Mouse (Mus musculus) testis, postnatal 10 days (tissue): Measurements from ENCODE around the gene Syce2.
"Not testable (repeated sequence)": the region's sequence is repeated elsewhere in the genome, so short reads cannot be mapped to it uniquely, and the experiment has no call there.

ENCODE experiments used
- DNase-seq: peaks from one replicate; pipeline ENCODE4 v3.0.0; 2021; ENCODE audit warnings: low spot score

Syce2 gene

DNA sequence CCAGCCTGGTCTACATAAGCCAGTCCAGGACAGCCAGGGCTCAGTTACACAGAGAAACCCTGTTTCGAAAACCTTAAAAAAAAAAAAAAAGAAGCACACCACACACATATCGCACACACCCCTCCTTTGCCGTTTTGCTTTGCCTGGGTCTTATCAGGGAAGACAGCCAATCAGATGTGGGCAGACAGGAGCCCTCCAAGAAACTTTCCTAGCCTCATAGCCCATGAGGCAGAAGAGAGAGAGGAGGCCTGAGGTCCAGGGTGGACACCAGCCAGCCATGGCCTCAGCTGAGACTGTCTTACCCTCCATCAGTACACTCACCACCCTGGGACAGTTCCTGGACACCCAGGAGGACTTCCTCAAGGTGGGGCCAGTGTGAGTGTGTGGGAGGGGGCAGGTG, 29.8 kb downstream of the Syce2 start, which contains the start of gene Klf1:
Gene Klf1, plus strand, starts transcription at position 177 of the 400 bp plus-strand sequence.
- DNase-seq, result peak; percentile 41

DNA sequence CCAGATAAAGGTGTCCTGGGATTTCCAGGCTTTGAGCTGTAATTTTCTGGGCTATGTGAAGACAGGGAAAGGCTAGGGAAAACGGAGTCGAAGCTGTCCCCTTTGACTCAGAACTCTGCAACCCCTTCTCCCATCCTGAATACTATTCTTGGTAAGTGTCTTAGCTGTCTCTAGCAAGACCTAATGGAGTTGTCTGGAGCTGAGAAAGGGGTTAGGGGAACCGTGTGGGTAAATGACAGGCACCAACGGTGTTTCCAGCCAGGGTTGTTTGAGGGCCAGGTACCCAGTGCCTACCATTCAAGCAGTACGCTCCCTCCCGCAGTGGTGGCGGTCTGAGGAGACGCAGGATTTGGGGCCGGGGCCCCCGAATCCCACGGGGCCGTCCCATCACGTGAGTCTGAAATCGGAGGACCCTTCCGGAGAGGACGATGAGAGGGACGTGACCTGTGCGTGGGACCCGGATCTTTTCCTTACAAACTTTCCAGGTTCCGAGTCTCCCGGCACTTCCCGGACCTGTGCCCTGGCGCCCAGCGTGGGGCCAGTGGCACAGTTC, 30.5 kb downstream of the Syce2 start:
- DNase-seq, result no peak

DNA sequence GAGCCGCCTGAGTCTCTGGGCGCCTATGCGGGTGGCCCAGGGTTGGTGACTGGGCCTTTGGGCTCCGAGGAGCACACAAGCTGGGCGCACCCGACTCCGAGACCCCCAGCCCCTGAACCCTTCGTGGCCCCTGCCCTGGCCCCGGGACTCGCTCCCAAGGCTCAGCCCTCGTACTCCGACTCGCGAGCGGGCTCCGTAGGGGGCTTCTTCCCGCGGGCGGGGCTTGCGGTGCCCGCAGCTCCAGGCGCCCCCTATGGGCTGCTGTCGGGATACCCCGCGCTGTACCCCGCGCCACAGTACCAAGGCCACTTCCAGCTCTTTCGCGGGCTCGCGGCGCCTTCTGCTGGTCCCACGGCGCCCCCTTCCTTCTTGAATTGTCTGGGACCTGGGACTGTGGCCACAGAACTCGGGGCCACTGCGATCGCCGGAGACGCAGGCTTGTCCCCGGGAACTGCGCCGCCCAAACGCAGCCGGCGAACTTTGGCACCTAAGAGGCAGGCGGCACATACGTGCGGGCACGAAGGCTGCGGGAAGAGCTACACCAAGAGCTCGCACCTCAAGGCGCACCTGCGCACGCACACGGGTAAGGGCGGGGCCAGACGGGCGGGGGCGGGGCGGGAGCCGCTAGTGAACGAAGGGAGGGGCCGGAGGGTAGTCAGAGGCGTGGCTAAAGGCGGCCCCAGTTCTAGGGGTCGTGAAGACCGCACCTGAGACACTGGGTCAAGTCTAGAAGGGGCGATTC, 31.2 kb downstream of the Syce2 start:
- DNase-seq, result peak; percentile 96

DNA sequence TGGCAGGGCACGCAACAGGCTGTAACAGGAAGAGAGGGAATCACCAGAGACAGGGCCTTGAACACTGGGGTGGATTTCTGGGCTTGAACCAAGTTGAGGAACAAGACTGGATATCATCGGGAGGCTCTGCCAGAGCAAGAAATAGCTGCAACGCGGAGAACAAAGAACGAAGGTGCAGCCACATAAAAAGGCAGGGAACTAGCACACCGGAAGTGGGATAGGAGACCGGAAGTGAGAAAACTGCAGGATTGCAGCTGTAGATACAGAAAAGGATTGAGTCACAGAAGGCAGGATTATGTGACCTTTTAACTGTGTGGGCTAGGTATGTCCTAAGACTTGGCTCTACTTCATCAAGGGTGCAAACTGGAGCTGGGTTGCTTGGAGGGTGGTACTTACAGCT, 32.4 kb downstream of the Syce2 start:
- no peak for DNase-seq

DNA sequence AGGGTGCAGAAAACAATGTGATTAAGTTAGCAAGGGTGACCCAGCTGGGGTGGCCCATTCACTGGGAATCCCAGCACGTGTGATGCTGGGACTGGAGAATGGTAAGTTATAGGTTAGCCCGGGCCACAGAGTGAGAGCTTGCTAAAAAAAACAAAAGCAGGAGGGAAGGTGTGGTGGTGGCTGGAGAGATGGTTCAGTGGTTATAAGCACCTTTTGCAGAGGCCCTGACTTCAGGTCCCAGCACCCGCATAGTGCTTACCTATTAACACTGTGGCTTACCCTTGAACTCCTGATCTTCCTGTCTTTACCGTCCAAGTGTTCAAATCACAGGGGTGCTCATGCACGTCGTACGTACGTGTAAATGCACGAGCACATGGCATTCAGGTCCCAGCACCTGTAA, 35.1 kb downstream of the Syce2 start:
- no peak for DNase-seq

DNA sequence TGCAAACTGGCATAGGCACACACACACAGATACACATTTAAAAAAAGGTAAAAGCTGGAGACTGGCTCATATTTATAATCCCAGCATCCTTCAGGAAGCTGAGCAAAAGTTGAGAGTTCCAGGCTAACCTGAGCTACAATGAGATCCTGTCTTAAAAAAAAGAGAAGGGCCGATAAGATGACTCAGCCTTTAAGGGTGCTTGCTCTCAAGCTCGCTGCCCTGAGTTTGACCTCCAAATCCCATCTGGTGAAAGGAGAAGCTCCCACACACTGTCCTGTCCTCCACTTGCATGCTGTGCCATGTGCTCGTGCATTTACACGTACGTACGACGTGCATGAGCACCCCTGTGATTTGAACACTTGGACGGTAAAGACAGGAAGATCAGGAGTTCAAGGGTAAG, 35.6 kb downstream of the Syce2 start:
- no peak for DNase-seq

DNA sequence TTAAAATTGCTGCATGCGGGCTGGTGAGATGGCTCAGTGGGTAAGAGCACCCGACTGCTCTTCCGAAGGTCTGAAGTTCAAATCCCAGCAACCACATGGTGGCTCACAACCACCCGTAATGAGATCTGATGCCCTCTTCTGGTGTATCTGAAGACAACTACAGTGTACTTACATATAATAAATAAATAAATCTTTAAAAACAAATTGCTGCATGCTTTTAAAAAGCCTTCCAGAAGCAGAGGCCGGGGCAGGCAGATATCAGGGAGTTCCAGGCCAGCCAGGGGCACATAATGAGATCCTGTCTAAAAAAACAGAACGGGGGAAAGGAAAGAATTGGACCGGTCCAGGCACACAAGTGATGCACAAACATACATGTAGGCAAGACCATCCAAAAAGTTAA, 36.1 kb downstream of the Syce2 start:
- not testable (repeated sequence) for DNase-seq

DNA sequence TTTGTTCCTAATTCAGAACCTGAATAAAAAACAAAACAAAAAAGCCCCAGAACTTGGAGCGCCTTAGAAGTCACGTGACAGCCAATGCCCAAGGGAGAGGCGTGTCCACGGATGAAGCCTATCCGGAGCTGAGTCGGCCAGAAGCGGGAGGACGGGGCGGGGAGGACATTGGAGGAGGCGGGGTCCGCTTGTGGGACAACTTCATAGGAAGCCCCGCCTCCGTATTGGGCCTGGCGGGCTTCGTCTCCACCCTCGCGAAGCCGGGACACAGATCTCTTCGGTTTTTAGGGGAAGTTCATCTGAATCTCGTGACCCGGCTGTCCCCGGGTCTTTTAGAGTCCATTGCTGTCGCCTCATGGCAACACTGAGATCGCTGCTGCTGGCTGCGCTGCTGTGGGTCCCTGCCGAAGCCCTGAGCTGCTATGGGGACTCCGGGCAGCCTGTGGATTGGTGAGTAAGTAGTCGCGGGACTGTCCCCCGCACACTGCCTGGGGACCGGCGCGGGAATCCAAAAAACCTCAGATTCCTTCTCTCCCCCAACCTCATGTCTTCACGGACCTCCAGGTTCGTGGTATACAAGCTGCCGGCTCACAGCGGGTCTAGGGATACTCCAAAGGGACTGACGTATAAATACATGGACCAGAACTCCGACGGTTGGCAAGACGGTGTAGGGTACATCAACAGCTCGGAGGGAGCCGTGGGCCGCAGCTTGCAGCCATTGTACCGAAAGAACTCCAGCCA, 36.7 kb downstream of the Syce2 start, which contains the start of gene Dnase2a:
Gene Dnase2a, plus strand, starts transcription at position 140 of the 741 bp plus-strand sequence.
- DNase-seq, result peak; percentile 97

DNA sequence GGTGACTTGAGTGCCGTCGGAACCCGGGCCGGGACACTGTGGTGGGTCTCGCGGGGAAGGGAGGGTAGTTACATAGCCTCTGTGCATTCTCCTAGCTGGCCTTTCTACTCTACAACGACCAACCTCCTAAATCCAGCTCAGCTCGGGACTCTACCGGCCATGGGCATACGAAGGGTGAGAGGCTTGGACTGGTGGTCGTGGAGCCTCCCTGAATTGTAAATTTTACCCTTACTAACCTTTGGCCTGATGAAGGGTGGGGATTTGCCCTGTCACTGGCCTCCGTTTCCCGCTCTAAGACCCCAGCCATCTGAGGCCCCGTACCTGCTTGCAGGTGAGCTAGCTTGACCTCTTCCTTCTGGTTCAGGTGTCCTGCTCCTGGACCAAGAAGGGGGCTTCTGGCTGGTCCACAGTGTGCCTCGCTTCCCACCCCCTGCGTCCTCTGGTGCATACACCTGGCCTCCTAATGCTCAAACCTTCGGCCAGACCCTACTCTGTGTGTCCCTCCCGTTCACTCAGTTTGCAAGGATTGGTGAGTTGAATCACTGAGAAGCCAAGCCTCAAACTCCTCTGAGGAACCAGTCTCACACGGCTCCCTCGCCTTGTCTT, 37.4 kb downstream of the Syce2 start:
- DNase-seq, result no peak

DNA sequence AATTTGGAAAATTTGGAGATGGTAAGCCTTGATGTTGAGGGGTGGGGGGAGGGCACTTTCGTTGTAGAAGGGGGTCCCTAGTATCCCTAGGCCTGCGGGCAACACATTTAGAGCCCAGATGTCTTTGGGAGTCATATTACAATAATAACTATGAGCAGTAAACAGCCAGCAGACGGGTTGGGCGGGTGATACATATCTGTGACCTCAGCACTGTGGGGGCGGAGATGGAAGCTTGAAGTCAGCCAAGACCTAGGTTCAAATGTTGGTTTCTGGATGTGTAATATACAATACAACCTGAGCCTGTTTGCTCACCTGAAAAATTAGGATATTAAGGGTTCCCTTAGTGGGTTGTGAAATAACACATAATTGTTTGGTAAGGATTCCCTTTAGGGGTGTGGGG, 38.0 kb downstream of the Syce2 start:
- DNase-seq, result no peak

DNA sequence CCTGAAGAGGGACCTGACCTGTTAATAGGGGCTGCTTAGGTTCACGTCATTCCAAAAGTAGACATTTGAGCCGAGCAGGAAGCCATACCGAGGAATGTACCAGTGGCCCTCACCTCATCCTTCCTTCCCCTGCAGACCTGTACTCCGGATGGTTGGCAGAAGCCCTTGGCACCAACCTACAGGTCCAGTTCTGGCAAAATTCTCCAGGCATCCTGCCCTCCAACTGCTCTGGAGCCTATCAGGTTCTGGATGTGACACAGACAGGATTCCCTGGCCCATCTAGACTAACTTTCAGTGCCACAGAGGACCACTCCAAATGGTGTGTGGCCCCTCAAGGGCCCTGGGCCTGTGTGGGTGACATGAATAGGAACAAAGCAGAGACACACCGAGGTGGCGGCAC, 38.6 kb downstream of the Syce2 start:
- DNase-seq, result no peak

DNA sequence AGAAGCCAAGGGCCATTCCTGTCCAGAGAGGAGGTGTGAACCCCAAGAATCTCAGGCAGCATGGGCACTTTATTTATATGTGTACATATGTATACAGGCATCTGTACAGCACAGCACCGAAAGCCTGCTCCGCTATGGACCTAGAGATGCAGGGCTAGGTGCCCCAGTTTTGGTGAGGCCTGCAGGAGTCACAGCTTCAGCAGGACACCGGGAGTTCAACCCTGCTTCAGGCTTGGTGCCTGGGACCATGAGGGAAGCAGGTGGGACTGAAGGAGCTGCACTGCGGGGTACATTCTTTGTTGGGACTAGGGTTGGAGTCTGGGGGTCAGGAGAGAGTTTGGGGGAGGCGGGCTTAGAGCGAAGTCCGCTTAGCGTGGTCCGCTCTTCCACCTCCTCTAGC, 39.9 kb downstream of the Syce2 start:
- no peak for DNase-seq

DNA sequence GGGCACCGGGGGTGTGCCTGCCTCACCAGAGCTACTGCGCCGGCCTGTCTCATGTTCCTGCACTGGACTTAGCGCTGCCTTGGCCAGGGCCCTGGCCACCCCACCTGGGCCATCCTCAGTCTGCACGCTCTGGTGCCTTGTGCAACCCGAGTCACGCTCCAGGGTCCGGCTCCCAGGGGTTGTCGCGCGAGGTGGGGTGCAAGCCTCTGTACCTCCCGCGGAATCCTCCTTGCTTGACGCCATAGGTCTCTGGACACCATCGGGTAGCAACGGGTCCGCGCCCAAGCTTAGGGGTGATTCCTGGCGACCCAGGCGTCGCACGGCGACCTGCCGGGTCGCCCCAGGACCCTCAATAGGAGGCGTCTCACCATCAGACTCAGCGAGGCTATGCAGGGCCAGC, 40.5 kb downstream of the Syce2 start:
- DNase-seq, result no peak

DNA sequence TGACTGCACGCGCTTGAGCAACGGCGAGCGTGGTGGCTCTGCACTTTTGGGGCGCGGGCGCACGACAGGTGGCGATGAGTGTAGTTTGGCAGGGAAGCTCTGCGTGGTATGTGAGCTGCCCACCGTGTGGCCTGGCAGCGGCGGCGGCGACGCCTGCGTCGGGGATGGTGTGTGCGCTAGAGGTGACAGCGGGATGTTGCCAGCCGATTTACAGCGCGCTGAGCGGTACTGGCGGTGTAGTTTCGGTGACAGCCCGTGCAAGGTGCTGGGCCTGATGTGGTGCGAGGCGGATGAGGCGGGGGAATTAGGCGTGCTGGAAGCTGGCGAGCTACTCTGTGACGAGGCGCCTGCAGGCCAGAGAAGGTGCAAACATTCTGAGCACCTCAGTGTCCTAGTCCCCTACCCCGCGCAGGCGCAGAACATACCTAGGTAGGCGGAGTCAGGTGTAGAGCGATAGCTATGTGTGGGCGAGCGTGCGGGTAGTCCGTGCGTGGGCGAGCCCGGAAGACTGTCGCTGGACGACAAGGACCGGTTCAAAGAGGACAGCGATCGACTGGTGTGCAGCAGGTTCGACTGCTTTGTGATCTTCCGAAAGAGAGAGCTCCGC, 41.1 kb downstream of the Syce2 start:
- DNase-seq, result peak; percentile 83

DNA sequence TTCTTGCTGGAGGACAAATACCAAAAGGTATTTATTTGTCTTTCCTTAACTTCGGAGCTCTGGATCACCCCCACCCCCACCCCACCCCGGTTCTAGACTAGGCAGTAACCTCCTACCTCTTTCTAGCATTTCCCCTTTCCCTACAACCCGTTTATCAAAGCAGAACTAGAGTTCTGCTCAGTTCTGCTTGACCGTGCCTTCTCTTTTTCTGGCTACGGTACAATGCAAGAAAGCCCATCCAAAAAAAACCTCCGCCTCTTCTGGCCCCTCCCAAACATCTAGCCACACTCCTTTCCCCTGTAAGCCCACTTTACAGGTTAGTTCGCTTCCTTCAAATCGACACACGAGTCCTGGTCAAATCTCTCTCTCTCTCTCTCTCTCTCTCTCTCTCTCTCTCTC, 41.6 kb downstream of the Syce2 start:
- no peak for DNase-seq

DNA sequence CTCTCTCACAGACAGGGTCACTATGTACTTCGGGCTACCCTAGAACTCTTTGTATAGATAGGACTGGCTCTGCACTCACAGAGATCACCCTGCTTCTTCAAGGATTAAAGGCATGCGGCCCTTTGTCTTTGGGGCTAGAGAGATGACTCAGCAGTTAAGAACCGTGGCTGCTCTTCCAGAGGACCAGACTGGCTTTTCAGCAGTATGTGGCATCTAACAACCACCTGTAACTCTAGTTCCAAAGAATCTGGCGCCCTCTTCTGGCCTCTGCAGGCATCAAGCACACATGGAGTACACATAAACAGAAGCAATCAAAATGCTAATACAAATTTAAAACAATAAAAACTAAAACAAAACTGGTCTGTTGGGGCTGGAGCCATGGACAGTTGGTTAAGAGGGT, 42.0 kb downstream of the Syce2 start:
- DNase-seq, result no peak

DNA sequence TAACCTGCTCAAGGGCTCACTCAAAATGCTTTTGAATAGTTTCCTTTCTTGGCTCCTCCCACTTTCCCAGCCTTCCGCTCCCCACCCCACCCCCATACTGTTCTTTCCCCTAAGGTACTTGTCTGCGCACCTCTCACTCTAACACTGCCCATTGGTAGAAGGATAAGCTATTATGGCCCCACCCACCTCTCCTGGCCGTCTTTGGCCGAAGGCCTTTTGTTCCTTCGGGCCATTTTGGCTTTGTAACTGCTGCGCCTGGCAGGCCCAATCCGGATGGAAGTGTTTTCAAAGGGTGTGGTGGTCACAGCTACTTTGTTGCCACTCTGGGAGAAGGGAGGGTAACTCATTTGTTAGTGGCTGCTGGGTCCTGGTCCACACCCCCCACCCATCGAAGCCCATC, 43.4 kb downstream of the Syce2 start:
- no peak for DNase-seq

DNA sequence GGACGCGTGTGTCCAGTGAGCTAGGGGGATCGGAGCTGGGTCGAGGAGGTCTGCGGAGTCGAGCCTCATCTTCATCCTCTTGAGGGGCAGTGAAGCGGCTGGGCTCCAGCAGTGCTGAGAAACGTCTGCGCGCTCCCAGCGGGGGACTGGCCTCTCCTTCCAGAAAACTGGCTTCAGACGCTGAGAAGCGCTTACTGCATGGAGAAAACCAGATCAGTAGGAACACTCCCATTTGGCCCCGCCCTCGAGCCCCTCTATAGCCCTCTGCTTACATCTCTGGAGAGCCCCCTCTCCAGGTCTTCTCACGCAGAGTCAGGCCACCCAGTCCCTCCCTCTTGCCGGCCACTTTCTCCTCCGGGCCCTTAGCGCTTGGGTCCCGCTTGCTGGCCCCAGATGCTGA, 45.9 kb downstream of the Syce2 start:
- DNase-seq, result no peak

DNA sequence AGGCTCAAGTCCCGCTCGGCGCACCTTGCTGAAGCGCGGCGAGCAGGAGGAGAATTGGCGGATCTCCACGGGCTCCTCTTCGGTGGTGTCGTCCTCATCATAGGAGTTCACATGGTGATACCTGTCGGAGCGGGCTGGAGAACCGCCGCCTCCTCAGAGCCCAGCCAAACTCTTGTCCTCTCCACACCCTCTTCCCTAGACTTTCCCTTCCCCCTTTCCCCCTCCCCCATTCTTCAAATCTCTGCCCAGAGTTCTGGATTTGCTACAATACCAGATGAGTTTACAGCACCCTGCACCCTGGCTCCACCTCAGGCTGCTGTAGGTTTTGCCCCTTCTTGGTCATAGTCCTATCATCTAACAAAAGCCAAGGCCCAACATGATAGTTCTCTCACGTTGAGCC, 46.7 kb downstream of the Syce2 start:
- no peak for DNase-seq

DNA sequence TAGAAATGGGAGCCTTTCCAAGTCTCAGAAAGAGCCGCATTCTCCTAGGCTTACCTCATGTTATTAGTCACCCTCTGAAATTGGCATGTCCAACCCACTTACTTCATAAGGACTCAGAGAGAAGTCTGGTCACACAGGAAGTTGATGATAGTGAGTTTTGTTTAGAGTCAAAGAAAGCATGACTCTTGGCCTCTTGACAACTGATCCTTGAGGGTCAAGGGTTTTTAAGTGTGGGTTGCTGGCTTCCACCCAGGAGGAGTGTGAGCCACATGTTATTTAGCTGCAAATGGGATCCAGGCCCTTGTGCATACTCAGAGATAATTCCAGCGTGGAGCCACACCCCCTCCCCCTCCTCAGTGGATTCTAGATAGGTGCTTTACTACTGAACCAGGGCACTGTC, 49.7 kb downstream of the Syce2 start:
- no peak for DNase-seq

DNA sequence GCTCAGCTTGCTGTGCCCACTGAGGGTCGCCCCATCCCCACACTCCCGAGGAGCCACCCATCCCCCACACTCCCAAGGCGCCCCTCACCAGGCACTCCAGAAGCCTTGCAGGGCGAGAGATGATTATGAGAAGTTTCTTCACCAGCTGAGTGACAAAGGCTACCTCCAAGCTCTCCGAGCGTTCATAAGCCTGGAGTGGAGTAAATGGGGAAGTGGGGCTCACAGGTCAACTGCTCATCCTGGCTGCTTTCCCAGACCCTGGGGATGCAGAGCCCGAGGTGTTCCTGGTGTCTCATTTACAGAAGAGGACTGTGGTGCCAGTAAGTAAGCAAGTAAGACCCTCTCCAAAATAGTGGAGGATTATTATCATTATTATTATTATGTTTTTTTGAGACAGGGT, 53.6 kb downstream of the Syce2 start:
- no peak for DNase-seq

DNA sequence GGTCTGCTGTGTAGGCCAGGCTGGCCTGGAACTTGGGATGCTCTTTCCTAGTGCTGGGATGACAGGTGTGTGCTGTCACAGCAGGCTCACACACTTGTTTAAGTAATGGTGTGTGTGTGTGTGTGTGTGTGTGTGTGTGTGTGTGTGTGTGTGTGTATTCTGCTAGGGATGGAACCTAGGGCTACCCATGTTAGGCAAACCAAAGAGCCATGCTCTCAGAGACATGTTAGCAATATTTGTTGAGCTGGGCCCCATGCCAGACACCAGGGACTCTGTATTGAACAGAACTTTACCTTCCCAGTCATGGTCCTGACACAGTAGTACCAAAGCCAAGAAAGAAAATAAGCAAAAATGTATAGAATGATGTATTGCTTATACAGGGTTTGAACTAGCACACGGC, 55.6 kb downstream of the Syce2 start:
- DNase-seq, result no peak
